Mouse (Mus musculus): Measurements from ENCODE around the gene Gm10974.

DNA sequence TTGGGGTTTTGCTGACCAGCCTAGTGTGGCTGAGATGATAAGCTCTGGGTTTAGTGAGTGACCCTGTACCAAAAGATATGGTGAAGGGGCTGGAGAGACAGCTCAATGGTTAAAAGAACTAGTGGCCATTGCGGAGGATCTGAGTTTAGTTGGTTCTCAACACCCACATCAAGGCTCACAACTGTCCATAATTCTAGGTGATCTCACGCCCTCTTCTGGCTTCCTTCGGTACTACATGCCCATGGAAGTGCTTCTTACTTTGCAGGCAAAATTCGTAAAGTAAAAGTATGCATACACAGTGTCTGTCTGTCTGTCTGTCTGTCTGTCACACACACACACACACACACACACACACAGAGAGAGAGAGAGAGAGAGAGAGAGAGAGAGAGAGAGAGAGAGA is 23.4 kb upstream of the Gm10974 start:
- TF ChIP-seq POLR2A (IDR thresholded peaks at IDR 0.05; ENCODE audit: insufficient read depth, low read depth, low read length) (no peak), CTCF (IDR thresholded peaks at IDR 0.05) (peak; percentile 77)
